Mouse (Mus musculus): ENCODE data around the gene Pcgf3.

Pcgf3 gene

GRCm38 (mm10) chr5:108461082-108462065 is at the start of gene Pcgf3:
Gene Pcgf3 (plus strand): TSS chr5:108461232.
- DNase-seq: peak; percentile 97

GRCm38 (mm10) chr5:108414711-108415110 is 46.3 kb upstream of the Pcgf3 start:
- no peak for DNase-seq

GRCm38 (mm10) chr5:108422741-108423140 is 38.3 kb upstream of the Pcgf3 start:
- no peak for DNase-seq

GRCm38 (mm10) chr5:108423427-108423826 is 37.6 kb upstream of the Pcgf3 start:
- DNase-seq: no peak

GRCm38 (mm10) chr5:108427186-108427585 is 33.8 kb upstream of the Pcgf3 start:
- DNase-seq: no peak

- no peak for DNase-seq
Observed at GRCm38 (mm10) chr5:108431196-108431595, 29.8 kb upstream of the Pcgf3 start.

- DNase-seq: peak; percentile 97
Observed at GRCm38 (mm10) chr5:108433804-108434587, 27.0 kb upstream of the Pcgf3 start, which contains the start of gene Atp5k. Gene Atp5k (minus strand): TSS chr5:108434448.

GRCm38 (mm10) chr5:108436101-108436500 is 24.9 kb upstream of the Pcgf3 start:
- DNase-seq: no peak

- DNase-seq: no peak
Observed at GRCm38 (mm10) chr5:108446973-108447372, 14.1 kb upstream of the Pcgf3 start.

GRCm38 (mm10) chr5:108447857-108448256 is 13.2 kb upstream of the Pcgf3 start:
- no peak for DNase-seq

- DNase-seq: peak; percentile 8
Observed at GRCm38 (mm10) chr5:108448785-108449668, 12.0 kb upstream of the Pcgf3 start, which contains the start of gene Mfsd7a. Gene Mfsd7a (minus strand): TSS chr5:108448891.

- no peak for DNase-seq
Observed at GRCm38 (mm10) chr5:108450837-108451540, 10.0 kb upstream of the Pcgf3 start.

- DNase-seq: no peak
Observed at GRCm38 (mm10) chr5:108451611-108452010, 9.4 kb upstream of the Pcgf3 start.

- DNase-seq: no peak
Observed at GRCm38 (mm10) chr5:108452422-108452821, 8.6 kb upstream of the Pcgf3 start.

- no peak for DNase-seq
Observed at GRCm38 (mm10) chr5:108454094-108454493, 6.9 kb upstream of the Pcgf3 start.

GRCm38 (mm10) chr5:108458706-108459105 is 2.3 kb upstream of the Pcgf3 start:
- DNase-seq: no peak

GRCm38 (mm10) chr5:108460461-108460860 is 571 bp upstream of the Pcgf3 start:
- no peak for DNase-seq

- DNase-seq: no peak
Observed at GRCm38 (mm10) chr5:108462446-108462845, 1.4 kb downstream of the Pcgf3 start.

GRCm38 (mm10) chr5:108465131-108465891 is 4.3 kb downstream of the Pcgf3 start:
- DNase-seq: no peak

- no peak for DNase-seq
Observed at GRCm38 (mm10) chr5:108466647-108467046, 5.6 kb downstream of the Pcgf3 start.

- no peak for DNase-seq
Observed at GRCm38 (mm10) chr5:108469617-108470016, 8.6 kb downstream of the Pcgf3 start.

All from right cerebral cortex, postnatal 4 days (tissue).